Mouse (Mus musculus) limb, embryonic 14.5 days (tissue): ENCODE results near the gene Cdk9. TPM values are rescaled to one million over a fixed set of nuclear protein-coding genes. Genes with fewer than 3 reads are reported as not detected.
A peak's percentile ranks its signal among the peaks of the same experiment; 100 is the strongest.

Experiments used
- ATAC-seq: fragments of 200-750 bp; cut with Nextera tagmentation; 2 replicates; pipeline ENCODE4 v1.8.0; 2017; ENCODE audit warnings: low read depth, moderate number of reproducible peaks, moderate TSS enrichment; ENCODE audit not compliant: low FRiP score
- DNase-seq: peaks from one replicate; pipeline ENCODE4 v3.0.0-alpha.2; 2015; ENCODE audit warnings: low spot score
- H3K27ac ChIP-seq: fragments of 300-500 bp; sonication (generic); replicated peaks from 2 replicates; pipeline ENCODE4 v1.5.1; 2014; ENCODE audit warnings: low read depth, mild to moderate bottlenecking, low read length, moderate library complexity, mixed read lengths
- H3K27me3 ChIP-seq: fragments of 300-500 bp; sonication (generic); 2 replicates; pipeline ENCODE4 v1.6.1; 2014; ENCODE audit warnings: low read length, mixed read lengths; ENCODE audit not compliant: control insufficient read depth, insufficient read depth
- H3K36me3 ChIP-seq: fragments of 300-500 bp; sonication (generic); 2 replicates; pipeline ENCODE4 v1.6.1; 2014; ENCODE audit warnings: mild to moderate bottlenecking, low read length, moderate library complexity, mixed read lengths; ENCODE audit not compliant: control insufficient read depth, insufficient read depth
- H3K4me1 ChIP-seq: fragments of 300-500 bp; sonication (generic); 2 replicates; pipeline ENCODE4 v1.6.1; 2014; ENCODE audit warnings: antibody characterized with exemption, low read length, mixed read lengths; ENCODE audit not compliant: control insufficient read depth, insufficient read depth
- H3K4me2 ChIP-seq: fragments of 300-500 bp; sonication (generic); replicated peaks from 2 replicates; pipeline ENCODE4 v1.6.1; 2014; ENCODE audit warnings: low read depth, mild to moderate bottlenecking, low read length, moderate library complexity; ENCODE audit not compliant: severe bottlenecking
- H3K4me3 ChIP-seq: fragments of 300-500 bp; sonication (generic); replicated peaks from 2 replicates; pipeline ENCODE4 v1.5.1; 2014; ENCODE audit warnings: low read length
- H3K9ac ChIP-seq: fragments of 300-500 bp; sonication (generic); 2 replicates; pipeline ENCODE4 v1.6.1; 2014; ENCODE audit warnings: mild to moderate bottlenecking, low read depth, low read length, moderate library complexity; ENCODE audit not compliant: severe bottlenecking
- H3K9me3 ChIP-seq: fragments of 300-500 bp; sonication (generic); 2 replicates; pipeline ENCODE4 v1.6.1; 2016; ENCODE audit warnings: low read length; ENCODE audit not compliant: control insufficient read depth
- POLR2A ChIP-seq: fragments of 200-500 bp; IDR thresholded peaks from 2 replicates; pipeline ENCODE4 v1.8.0; 2012; ENCODE audit warnings: inconsistent platforms, mild to moderate bottlenecking, moderate library complexity, borderline replicate concordance; ENCODE audit not compliant: insufficient read depth, insufficient read length; ENCODE audit errors: extremely low read depth
- WGBS: fragments of 180-500 bp; shearing (Covaris S2); extraction: QIAGEN DNeasy Blood & Tissue Kit; methylation state at CpG from one replicate; pipeline ENCODE4 v1.1.7; 2014; 5-methylcytosine and 5-hydroxymethylcytosine counted together
- polyA plus RNA-seq, 2 experiments: library from polyadenylated mRNA; depleted of rRNA in 1 of 2; stranded (reverse) in 1 of 2; unstranded in 1 of 2; fragments of >200 nt; fragmentation: Nextera tagmentation in 1 of 2; extraction: Ambion mirVana in 1 of 2; gene quantifications; 2 replicates each; pipeline versions ENCODE4 v1.2.1 to v1.2.3; 2012 to 2014

The Cdk9 gene
- polyA plus RNA-seq, 2 experiments, result 84.7 to 211 TPM

DNA sequence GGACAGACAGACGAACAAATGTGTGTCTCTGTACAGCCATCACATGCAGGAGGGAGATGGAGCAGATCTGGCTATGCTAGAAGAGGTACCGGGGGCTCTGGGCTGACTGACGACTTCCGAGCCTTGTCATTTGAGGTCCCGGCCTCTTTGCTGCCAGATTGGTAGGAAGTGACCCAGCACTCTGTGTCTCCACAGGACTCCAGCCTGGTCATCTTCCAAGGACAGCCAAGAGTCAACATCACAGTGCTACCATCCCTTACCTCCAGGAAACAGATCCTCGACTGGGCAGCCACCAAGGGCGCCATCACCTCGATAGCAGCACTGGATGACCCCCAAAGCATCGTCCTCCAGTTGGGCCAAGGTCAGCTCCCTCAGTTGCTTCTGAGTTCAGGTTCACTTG lies 41.7 kb downstream of the Cdk9 start:
- Histone ChIP-seq H3K27ac (no peak overlapping the region), H3K4me3 (no peak overlapping the region), H3K27me3 (no peaks in the 10 kb centered on the region), H3K36me3 (peaks cover 4% of the 10 kb centered on the region; the same call in 1 of the 2 replicates), H3K9ac (no peak overlapping the region), H3K4me1 (no peaks in the 10 kb centered on the region), H3K4me2 (no peak overlapping the region), H3K9me3 (no peaks in the 10 kb centered on the region)
- DNase-seq (no peak), ATAC-seq (no peak)
- TF ChIP-seq POLR2A, result no peak
- WGBS, result 87% methylated on average over 9 of the region's 9 CpGs

DNA sequence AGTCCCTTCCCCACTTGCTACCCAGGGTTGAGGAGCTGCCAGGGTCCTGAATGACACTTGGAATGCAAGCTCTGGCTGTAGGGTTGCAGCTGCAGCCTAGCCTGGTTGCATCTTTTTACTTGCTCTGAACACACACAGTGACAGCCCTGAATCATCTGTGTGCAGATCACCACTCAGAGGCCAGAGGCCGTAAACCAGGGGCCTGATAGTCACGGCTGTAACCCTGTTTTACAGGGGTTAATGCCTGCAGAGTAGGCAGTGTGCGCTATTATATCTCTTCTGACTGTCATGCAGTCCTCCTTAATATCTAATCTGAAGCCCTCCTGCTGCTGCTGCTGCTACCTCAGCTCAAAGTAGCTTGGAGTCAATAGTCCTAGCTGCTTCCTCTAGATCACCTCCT lies 43.0 kb downstream of the Cdk9 start:
- H3K4me2 ChIP-seq, result no peak overlapping the region
- no peaks in the 10 kb centered on the region for H3K27me3 ChIP-seq
- DNase-seq (no peak), ATAC-seq (no peak)
- H3K4me3 ChIP-seq, result no peak overlapping the region
- WGBS, result 52% methylated on average over 3 of the region's 3 CpGs
- peaks cover 4% of the 10 kb centered on the region; the same call in 1 of the 2 replicates for H3K36me3 ChIP-seq
- H3K4me1 ChIP-seq, result no peaks in the 10 kb centered on the region
- H3K9ac ChIP-seq, result no peak overlapping the region
- no peak for TF ChIP-seq POLR2A
- H3K9me3 ChIP-seq, result no peaks in the 10 kb centered on the region
- no peak overlapping the region for H3K27ac ChIP-seq

DNA sequence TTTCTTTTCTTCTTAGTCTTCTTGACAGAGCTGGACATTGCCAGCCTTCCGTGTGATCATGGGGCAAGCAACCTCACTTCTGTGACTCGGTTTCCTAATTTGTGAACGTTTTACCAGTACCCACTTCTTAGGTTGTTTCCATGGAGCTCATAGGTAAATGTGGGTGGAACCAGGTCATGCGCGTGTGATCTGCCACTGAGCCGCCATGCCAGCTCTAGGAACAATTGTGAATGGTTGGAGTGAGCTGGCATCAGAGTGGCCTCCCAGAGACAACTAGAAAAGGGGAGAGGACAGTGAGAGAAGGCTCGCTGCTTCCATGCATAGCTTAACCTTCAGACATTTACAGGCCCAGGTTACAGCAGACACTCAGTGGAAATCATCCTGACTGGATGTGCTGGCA lies 44.7 kb downstream of the Cdk9 start:
- Histone ChIP-seq H3K4me2 (no peak overlapping the region), H3K9me3 (no peaks in the 10 kb centered on the region), H3K27ac (0 out of 2 replicates have a peak overlapping the region, but pooled peaks have one; percentile 1), H3K9ac (no peak overlapping the region), H3K4me1 (no peaks in the 10 kb centered on the region), H3K27me3 (no peaks in the 10 kb centered on the region), H3K4me3 (no peak overlapping the region), H3K36me3 (peaks cover 4% of the 10 kb centered on the region; the same call in 1 of the 2 replicates)
- DNase-seq (no peak), ATAC-seq (no peak)
- 94% methylated on average over 7 of the region's 7 CpGs for WGBS
- no peak for TF ChIP-seq POLR2A

DNA sequence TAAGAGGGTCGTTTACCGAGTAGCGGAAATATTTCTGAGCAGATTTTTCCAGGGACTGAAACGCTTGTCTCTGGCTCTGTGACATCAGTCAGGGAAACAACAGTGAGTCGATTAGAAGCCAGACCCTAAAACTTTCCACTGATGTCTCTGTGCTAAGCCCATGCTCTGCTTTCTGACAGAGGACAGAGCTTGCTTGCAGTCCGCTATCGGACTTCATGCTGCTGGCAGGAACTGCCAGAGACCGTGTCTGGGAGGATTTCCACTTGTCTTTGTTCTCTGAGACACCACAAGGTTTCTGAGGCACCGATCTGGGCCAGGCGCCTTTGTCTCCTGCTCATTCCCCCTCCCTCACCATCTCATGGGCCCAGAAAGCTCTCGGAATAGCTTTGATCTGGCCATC lies 45.1 kb downstream of the Cdk9 start:
- no peak for DNase-seq
- no peaks in the 10 kb centered on the region for H3K9me3 ChIP-seq
- H3K4me2 ChIP-seq, result no peak overlapping the region
- H3K4me1 ChIP-seq, result no peaks in the 10 kb centered on the region
- no peak overlapping the region for H3K4me3 ChIP-seq
- peaks cover 4% of the 10 kb centered on the region; the same call in 1 of the 2 replicates for H3K36me3 ChIP-seq
- H3K27me3 ChIP-seq, result no peaks in the 10 kb centered on the region
- H3K9ac ChIP-seq, result no peak overlapping the region
- WGBS, result 45% methylated on average over 11 of the region's 11 CpGs
- H3K27ac ChIP-seq, result 0 out of 2 replicates have a peak overlapping the region, but pooled peaks have one; percentile 1
- no peak for ATAC-seq
- no peak for TF ChIP-seq POLR2A

DNA sequence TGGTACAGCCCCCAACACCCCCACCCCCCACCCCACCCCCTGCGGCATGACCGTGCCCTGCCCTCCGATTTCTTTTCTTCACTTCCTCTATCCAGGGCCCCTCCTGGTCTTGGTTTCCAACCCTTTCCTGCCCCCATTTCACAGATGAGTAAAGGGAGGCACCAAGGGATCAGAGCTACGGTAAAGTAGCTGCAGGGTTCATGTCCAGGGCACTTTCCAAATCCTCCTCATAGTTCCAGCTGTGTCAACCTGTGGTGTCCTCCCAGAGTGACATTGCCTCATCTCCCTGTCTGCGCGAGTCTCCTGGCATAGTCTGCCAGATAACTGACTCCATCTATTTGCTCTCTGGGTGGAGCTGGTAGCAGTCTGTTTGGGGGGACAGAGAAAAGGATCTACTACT lies 47.0 kb downstream of the Cdk9 start:
- Histone ChIP-seq H3K36me3 (no peaks in the 10 kb centered on the region), H3K9ac (no peak overlapping the region)
- no peak for ATAC-seq

DNA sequence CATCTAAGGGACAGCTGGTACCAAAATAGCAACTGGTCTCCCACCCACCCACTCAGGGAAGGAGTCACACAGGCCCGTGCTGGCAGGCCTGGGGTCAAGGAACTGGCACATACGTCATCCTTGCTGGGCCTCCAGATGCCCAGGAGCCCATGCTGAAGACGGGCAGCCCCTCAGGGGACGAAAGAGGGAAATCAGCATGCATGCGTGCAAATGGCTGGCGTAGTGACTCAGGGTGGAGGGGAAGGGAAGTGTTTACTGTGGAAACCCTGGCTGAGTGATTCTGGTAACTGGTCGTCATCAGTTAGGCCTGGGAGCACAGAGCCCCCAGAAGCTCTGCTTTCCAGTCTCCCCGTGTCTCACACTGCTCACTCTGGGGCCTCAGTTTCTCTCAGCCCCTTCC lies 47.5 kb downstream of the Cdk9 start:
- no peaks in the 10 kb centered on the region for H3K4me1 ChIP-seq
- H3K27ac ChIP-seq, result no peak overlapping the region
- ATAC-seq, result no peak
- no peak overlapping the region for H3K4me3 ChIP-seq
- H3K36me3 ChIP-seq, result no peaks in the 10 kb centered on the region
- WGBS, result 74% methylated on average over 8 of the region's 8 CpGs
- DNase-seq, result no peak
- no peaks in the 10 kb centered on the region for H3K27me3 ChIP-seq
- H3K9me3 ChIP-seq, result no peaks in the 10 kb centered on the region
- no peak overlapping the region for H3K4me2 ChIP-seq
- no peak for TF ChIP-seq POLR2A
- H3K9ac ChIP-seq, result no peak overlapping the region

More for the DNA sequence above, 47.0 kb downstream of the Cdk9 start:
- no peak for DNase-seq
- H3K4me2 ChIP-seq, result no peak overlapping the region
- no peaks in the 10 kb centered on the region for H3K4me1 ChIP-seq
- no peak overlapping the region for H3K4me3 ChIP-seq
- TF ChIP-seq POLR2A, result no peak
- no peak overlapping the region for H3K27ac ChIP-seq
- H3K9me3 ChIP-seq, result no peaks in the 10 kb centered on the region
- H3K27me3 ChIP-seq, result no peaks in the 10 kb centered on the region
- WGBS, result 83% methylated on average over 6 of the region's 6 CpGs
